Mouse (Mus musculus) erythroblast, adult 5-6 weeks (primary cell): ENCODE data around the gene Asic1. TPM values are rescaled to one million over a fixed set of nuclear protein-coding genes. Genes with fewer than 3 reads are reported as not detected.

Experiments used
- ATAC-seq: replicated peaks from 2 replicates; pipeline ENCODE4 v1.8.0; 2016; ENCODE audit warnings: moderate number of reproducible peaks, mild to moderate bottlenecking, moderate TSS enrichment, inconsistent platforms; ENCODE audit not compliant: poor library complexity, low FRiP score, severe bottlenecking
- total RNA-seq, 2 experiments: library from RNA; stranded (forward) in 1 of 2; stranded (reverse) in 1 of 2; fragments of 150-400 nt in 1 of 2; fragments of 200-764, 138-1000 nt in 1 of 2; gene quantifications; 2 replicates each; pipeline versions ENCODE4 v1.2.3 to v1.2.4; 2015 to 2017; ENCODE audit warnings: low replicate concordance in 2 of 2

Gene Asic1
- total RNA-seq, 2 experiments from 2014 or later = not detected

DNA sequence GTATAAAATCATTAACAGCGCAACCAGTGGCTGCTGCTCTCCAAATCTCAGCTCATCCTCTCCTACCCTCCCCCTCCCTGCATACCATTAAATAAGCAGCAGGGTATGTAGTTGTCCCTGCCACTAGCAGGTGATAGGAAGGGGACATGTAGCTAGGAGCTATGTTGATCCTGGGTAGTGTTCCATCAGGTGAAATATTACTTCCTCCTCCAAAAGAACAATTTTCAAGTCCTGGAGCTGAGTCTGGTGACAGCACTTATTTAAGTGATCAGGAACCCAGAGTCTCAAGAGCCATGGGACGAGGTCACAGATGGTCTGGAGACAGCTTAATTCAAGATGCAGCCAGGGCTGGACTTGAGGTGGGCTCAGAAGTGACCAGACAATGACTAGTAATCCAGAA is 65.5 kb downstream of the Asic1 start:
- no peak for ATAC-seq

DNA sequence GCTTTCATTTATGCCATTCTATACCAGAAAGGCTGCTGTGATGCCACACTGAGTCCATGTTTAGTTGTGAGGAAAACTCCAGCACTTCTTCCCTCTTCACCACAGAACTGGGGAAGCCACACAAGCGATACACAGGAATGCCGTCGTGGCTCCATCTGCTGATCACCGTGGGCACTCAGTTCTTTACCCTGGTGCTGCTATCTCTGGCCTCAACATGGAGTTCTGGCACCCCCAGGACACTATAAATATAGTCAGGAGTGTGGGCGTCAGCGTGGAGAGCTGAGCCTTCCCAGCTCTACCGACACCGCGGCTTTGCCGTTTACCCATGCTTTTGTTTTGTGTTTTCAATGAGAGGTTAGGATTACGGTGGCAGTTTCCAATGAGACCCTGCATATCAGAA is 66.5 kb downstream of the Asic1 start:
- no peak for ATAC-seq

DNA sequence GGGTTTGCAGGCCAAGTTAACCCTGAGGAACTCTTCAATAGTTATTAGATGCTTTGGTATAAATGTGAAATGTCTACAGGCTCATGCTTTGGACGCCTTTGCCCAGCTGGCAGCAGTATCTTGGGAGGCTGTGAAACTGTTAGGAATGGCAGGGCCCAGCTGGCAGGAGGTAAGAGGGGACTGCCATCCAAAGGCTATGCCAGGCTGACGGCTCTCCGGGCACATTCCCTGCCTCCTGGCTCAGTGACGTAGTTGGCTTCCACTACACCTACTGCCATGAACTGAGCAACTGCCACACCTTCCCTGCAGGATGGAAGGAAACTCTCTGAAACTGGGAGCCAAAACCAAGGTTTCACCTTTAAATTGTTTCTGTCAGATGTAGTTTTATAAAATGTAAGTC is 70.1 kb downstream of the Asic1 start:
- ATAC-seq = no peak

Other genes starting within 250 kb of the Asic1 start
- gene Nckap5l, start 212.6 kb upstream of the Asic1 start, total RNA-seq (2015; ENCODE audit: low replicate concordance) = 1.5 TPM in 1 of 2 replicates, not detected in the other
- gene Nckap5l, start 212.6 kb upstream of the Asic1 start, total RNA-seq (2017; ENCODE audit: low replicate concordance) = not detected in 2 replicates
- gene Bcdin3d, start 195.6 kb upstream of the Asic1 start, total RNA-seq (2015; ENCODE audit: low replicate concordance) = not detected in 2 replicates
- 0.98 and 2.1 TPM in 2 replicates for gene Bcdin3d, start 195.6 kb upstream of the Asic1 start, total RNA-seq (2017; ENCODE audit: low replicate concordance)
- not detected in 2 replicates for gene Faim2, start 142.2 kb upstream of the Asic1 start, total RNA-seq (2015; ENCODE audit: low replicate concordance)
- gene Faim2, start 142.2 kb upstream of the Asic1 start, total RNA-seq (2017; ENCODE audit: low replicate concordance) = 0.09 and 0.14 TPM in 2 replicates
- not detected in 2 replicates for gene Aqp2, start 91.3 kb upstream of the Asic1 start, total RNA-seq (2015; ENCODE audit: low replicate concordance)
- not detected in 2 replicates for gene Aqp2, start 91.3 kb upstream of the Asic1 start, total RNA-seq (2017; ENCODE audit: low replicate concordance)
- gene Aqp5, start 79.6 kb upstream of the Asic1 start, total RNA-seq (2015; ENCODE audit: low replicate concordance) = not detected in 2 replicates
- gene Aqp5, start 79.6 kb upstream of the Asic1 start, total RNA-seq (2017; ENCODE audit: low replicate concordance) = not detected in 2 replicates
- gene Aqp6, start 69.0 kb upstream of the Asic1 start, total RNA-seq (2015; ENCODE audit: low replicate concordance) = not detected in 2 replicates
- gene Aqp6, start 69.0 kb upstream of the Asic1 start, total RNA-seq (2017; ENCODE audit: low replicate concordance) = not detected in 2 replicates
- 34.9 and 47.3 TPM in 2 replicates for gene Racgap1, start 18.7 kb upstream of the Asic1 start, total RNA-seq (2015; ENCODE audit: low replicate concordance)
- 39.6 and 46.4 TPM in 2 replicates for gene Racgap1, start 18.7 kb upstream of the Asic1 start, total RNA-seq (2017; ENCODE audit: low replicate concordance)
- gene Smarcd1, start 31.8 kb downstream of the Asic1 start, total RNA-seq (2015; ENCODE audit: low replicate concordance) = 4.8 and 13.3 TPM in 2 replicates
- gene Smarcd1, start 31.8 kb downstream of the Asic1 start, total RNA-seq (2017; ENCODE audit: low replicate concordance) = 3.9 and 14.8 TPM in 2 replicates
- gene Gm17349, start 35.1 kb downstream of the Asic1 start, total RNA-seq (2015; ENCODE audit: low replicate concordance) = not detected in 2 replicates
- not detected in 2 replicates for gene Gm17349, start 35.1 kb downstream of the Asic1 start, total RNA-seq (2017; ENCODE audit: low replicate concordance)
- gene Gpd1, start 47.1 kb downstream of the Asic1 start, total RNA-seq (2015; ENCODE audit: low replicate concordance) = 0.19 and 0.63 TPM in 2 replicates
- 2.1 and 3.6 TPM in 2 replicates for gene Gpd1, start 47.1 kb downstream of the Asic1 start, total RNA-seq (2017; ENCODE audit: low replicate concordance)
- 10.4 and 15.3 TPM in 2 replicates for gene Cox14, start 55.2 kb downstream of the Asic1 start, total RNA-seq (2015; ENCODE audit: low replicate concordance)
- 5.6 and 9.1 TPM in 2 replicates for gene Cox14, start 55.2 kb downstream of the Asic1 start, total RNA-seq (2017; ENCODE audit: low replicate concordance)
- gene Cers5, start 102.5 kb downstream of the Asic1 start, total RNA-seq (2015; ENCODE audit: low replicate concordance) = 9.2 and 11.3 TPM in 2 replicates
- gene Cers5, start 102.5 kb downstream of the Asic1 start, total RNA-seq (2017; ENCODE audit: low replicate concordance) = 1.4 and 5.9 TPM in 2 replicates
- 1.9 and 2.9 TPM in 2 replicates for gene Lima1, start 205.1 kb downstream of the Asic1 start, total RNA-seq (2015; ENCODE audit: low replicate concordance)
- 2.8 and 4.7 TPM in 2 replicates for gene Lima1, start 205.1 kb downstream of the Asic1 start, total RNA-seq (2017; ENCODE audit: low replicate concordance)